Mouse (Mus musculus) heart, adult 2 months (tissue): Measurements from ENCODE around the gene Abhd8. TPM values are rescaled to one million over a fixed set of nuclear protein-coding genes. Genes with fewer than 3 reads are reported as not detected.

Experiments
- DNase-seq, 2 experiments: peaks; one replicate each; pipeline ENCODE4 v3.0.0; 2021
- H3K27ac ChIP-seq: fragments of 200-600 bp; 2 replicates; pipeline ENCODE4 v1.8.1; 2022
- H3K27me3 ChIP-seq: fragments of 200-500 bp; 2 replicates; pipeline ENCODE4 v1.6.1; 2012; ENCODE audit warnings: mild to moderate bottlenecking, low read length, inconsistent platforms, mixed read lengths; ENCODE audit not compliant: control insufficient read depth, insufficient read depth
- H3K36me3 ChIP-seq: fragments of 200-500 bp; 2 replicates; pipeline ENCODE4 v1.6.1; 2012; ENCODE audit warnings: low read length, inconsistent platforms; ENCODE audit not compliant: control insufficient read depth, insufficient read depth
- H3K4me1 ChIP-seq: fragments of 200-500 bp; 2 replicates; pipeline ENCODE4 v1.6.1; 2011; ENCODE audit warnings: low read length; ENCODE audit not compliant: control insufficient read depth, insufficient read depth
- H3K4me3 ChIP-seq: fragments of 200-600 bp; 2 replicates; pipeline ENCODE4 v1.8.1; 2022
- H3K79me2 ChIP-seq: fragments of 200-500 bp; replicated peaks from 2 replicates; pipeline ENCODE4 v1.6.1; 2012; ENCODE audit warnings: mild to moderate bottlenecking, inconsistent platforms, low read length, moderate library complexity, mixed read lengths; ENCODE audit not compliant: control insufficient read depth, insufficient read depth
- H3K9ac ChIP-seq: fragments of 200-500 bp; 2 replicates; pipeline ENCODE4 v1.6.1; 2012; ENCODE audit warnings: low read depth, mild to moderate bottlenecking, control low read depth, inconsistent platforms, low read length, mixed read lengths
- CTCF ChIP-seq: fragments of 200-600 bp; IDR thresholded peaks from 2 replicates; pipeline ENCODE4 v1.8.1; 2022; ENCODE audit warnings: antibody characterized with exemption, mild to moderate bottlenecking, moderate library complexity
- EP300 ChIP-seq: fragments of 200-500 bp; IDR thresholded peaks from 2 replicates; pipeline ENCODE4 v1.6.1; 2011; ENCODE audit warnings: low read depth, low read length, control low read depth; ENCODE audit not compliant: insufficient read depth
- POLR2A ChIP-seq: fragments of 200-500 bp; IDR thresholded peaks from 2 replicates; pipeline ENCODE4 v1.6.1; 2011; ENCODE audit warnings: mild to moderate bottlenecking, low read depth, low read length, control low read depth; ENCODE audit not compliant: insufficient read depth
- WGBS: fragments of 180-500 bp; shearing (Covaris S2); methylation state at CpG from one replicate; pipeline ENCODE4 v1.1.7; 2018; 5-methylcytosine and 5-hydroxymethylcytosine counted together
- intact Hi-C: fragments of 180-260 bp; cut with DNase I; formaldehyde crosslinking; loops from one replicate; pipeline ENCODE4 v1.15.1; 2025
- polyA plus RNA-seq: library from polyadenylated mRNA; depleted of rRNA; stranded (reverse); fragments of >200 nt; gene quantifications from 2 replicates; pipeline ENCODE4 v1.2.3, GENCODE M21; 2012
- total RNA-seq, 2 experiments: library from RNA; stranded (reverse); gene quantifications; 2 replicates each; pipeline ENCODE4 v1.2.3; 2021

Abhd8 gene
- total and polyA plus RNA-seq, 3 experiments = 25.8 to 30.4 (median 26.5) TPM

GRCm38 (mm10) chr8:71467201-71467600, 3.7 kb upstream of the Abhd8 start:
- Histone ChIP-seq H3K27me3 (no peaks in the 10 kb centered on the region), H3K9ac (no peak overlapping the region), H3K79me2 (peaks cover 3% of the 10 kb centered on the region; the same call in 1 of the 2 replicates), H3K4me1 (peaks cover 15% of the 10 kb centered on the region), H3K4me3 (no peak overlapping the region), H3K36me3 (no peaks in the 10 kb centered on the region), H3K27ac (no peak overlapping the region)
- no peak for DNase-seq
- intact Hi-C loops = no loop called here
- 86% methylated on average over 2 of the region's 2 CpGs for WGBS
- TF ChIP-seq POLR2A = no peak

GRCm38 (mm10) chr8:71466198-71466597, 2.7 kb upstream of the Abhd8 start:
- Histone ChIP-seq H3K79me2 (peaks cover 3% of the 10 kb centered on the region; the same call in 1 of the 2 replicates), H3K4me1 (peaks cover 15% of the 10 kb centered on the region), H3K27ac (no peak overlapping the region), H3K9ac (no peak overlapping the region), H3K4me3 (no peak overlapping the region), H3K27me3 (no peaks in the 10 kb centered on the region), H3K36me3 (no peaks in the 10 kb centered on the region)
- over 99% methylated on average over 5 of the region's 5 CpGs for WGBS
- DNase-seq = no peak
- no peak for TF ChIP-seq CTCF
- intact Hi-C loops = no loop called here

GRCm38 (mm10) chr8:71465733-71466132, 2.3 kb upstream of the Abhd8 start:
- H3K79me2 ChIP-seq = peaks cover 3% of the 10 kb centered on the region; the same call in 1 of the 2 replicates
- intact Hi-C loops = no loop called here
- H3K4me3 ChIP-seq = peak overlapping the region; percentile 71
- H3K9ac ChIP-seq = no peak overlapping the region
- TF ChIP-seq POLR2A (no peak), CTCF (no peak), EP300 (no peak)
- H3K36me3 ChIP-seq = no peaks in the 10 kb centered on the region
- WGBS = 61% methylated on average over 8 of the region's 8 CpGs
- H3K27ac ChIP-seq = peak overlapping the region; percentile 72
- no peaks in the 10 kb centered on the region for H3K27me3 ChIP-seq
- H3K4me1 ChIP-seq = peaks cover 15% of the 10 kb centered on the region
- no peak for DNase-seq

GRCm38 (mm10) chr8:71464513-71465500, 1.4 kb upstream of the Abhd8 start, which contains the start of gene Mrpl34:
Gene Mrpl34 (plus strand): TSS chr8:71464959.
- DNase-seq = peak; percentile 96 to 99
- peak within 1 kb of the TSS; percentile 87 for H3K27ac ChIP-seq
- WGBS = under 1% methylated on average over 59 of the region's 59 CpGs
- no peaks in the 10 kb centered on the region for H3K27me3 ChIP-seq
- intact Hi-C loops = loop anchor here (5.0 kb wide), 2 partner anchors 83 to 127 kb away; partner anchors contain the start of genes Nr2f6 and Pgls
- no peaks in the 10 kb centered on the region for H3K36me3 ChIP-seq
- H3K4me3 ChIP-seq = peak within 1 kb of the TSS; percentile 73
- TF ChIP-seq CTCF = peak; percentile 98
- peak; percentile 95 for TF ChIP-seq POLR2A
- peak; percentile 88; the same call in 1 of the 2 replicates for TF ChIP-seq EP300
- H3K79me2 ChIP-seq = peaks cover 3% of the 10 kb centered on the region; the same call in 1 of the 2 replicates
- peak within 1 kb of the TSS; percentile 79 for H3K9ac ChIP-seq
- H3K4me1 ChIP-seq = peaks cover 11% of the 10 kb centered on the region

- peak; percentile 57 to 65 for DNase-seq
- H3K36me3 ChIP-seq = no peaks in the 10 kb centered on the region
These were observed 669 bp downstream of the Abhd8 start for GRCm38 (mm10) chr8:71462786-71463185.

More at GRCm38 (mm10) chr8:71462786-71463185, 669 bp downstream of the Abhd8 start:
- WGBS = 10% methylated on average over 16 of the region's 16 CpGs
- intact Hi-C loops = loop anchor here (1.0 to 5.0 kb wide), 3 partner anchors 21 to 130 kb away; partner anchors contain the start of genes Nr2f6 and Pgls
- Histone ChIP-seq H3K79me2 (no peaks in the 10 kb centered on the region), H3K4me1 (peaks cover 8% of the 10 kb centered on the region), H3K27ac (peak overlapping the region; percentile 87; the same call in 1 of the 2 replicates), H3K4me3 (peak overlapping the region; percentile 73), H3K27me3 (no peaks in the 10 kb centered on the region), H3K9ac (peak overlapping the region; percentile 82)
- TF ChIP-seq EP300 (no peak), CTCF (no peak), POLR2A (0 out of 2 replicates have a peak, but pooled peaks have one; percentile 11)
